Mouse (Mus musculus): ENCODE data around the gene Klhl3.

Klhl3 gene

DNA sequence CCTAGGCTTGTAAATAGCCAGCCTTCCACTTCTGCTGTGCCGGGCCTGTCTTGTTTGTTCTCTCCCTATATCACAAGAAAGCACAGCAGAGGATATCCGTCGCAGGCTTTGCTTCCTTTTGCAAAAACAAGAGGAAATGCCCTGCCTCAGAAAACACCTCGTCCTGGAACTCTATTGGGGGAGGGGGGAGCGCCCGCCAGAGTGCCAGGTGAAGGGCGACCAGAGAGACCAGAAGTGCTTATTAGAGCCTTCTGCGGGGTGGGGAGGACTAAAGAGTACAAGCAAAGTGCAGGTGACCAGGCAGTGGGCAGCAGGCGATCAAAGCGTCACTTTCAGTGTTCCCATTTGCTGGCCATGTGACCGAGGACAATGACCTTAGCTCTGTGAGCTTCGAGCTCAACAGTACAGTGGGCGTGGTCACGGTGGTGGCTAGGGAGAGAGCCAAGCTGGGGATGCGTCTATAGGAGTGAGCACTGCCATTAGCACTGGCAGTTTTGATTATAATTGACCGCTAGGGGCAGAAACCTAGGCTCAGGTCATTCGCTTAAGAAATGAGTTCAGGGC, 45.8 kb downstream of the Klhl3 start:
- CTCF ChIA-PET: interaction anchor here (0.8 kb wide), 1 partner anchor 24 kb away, joined by 7 read pairs; no protein-coding TSS in a partner anchor

DNA sequence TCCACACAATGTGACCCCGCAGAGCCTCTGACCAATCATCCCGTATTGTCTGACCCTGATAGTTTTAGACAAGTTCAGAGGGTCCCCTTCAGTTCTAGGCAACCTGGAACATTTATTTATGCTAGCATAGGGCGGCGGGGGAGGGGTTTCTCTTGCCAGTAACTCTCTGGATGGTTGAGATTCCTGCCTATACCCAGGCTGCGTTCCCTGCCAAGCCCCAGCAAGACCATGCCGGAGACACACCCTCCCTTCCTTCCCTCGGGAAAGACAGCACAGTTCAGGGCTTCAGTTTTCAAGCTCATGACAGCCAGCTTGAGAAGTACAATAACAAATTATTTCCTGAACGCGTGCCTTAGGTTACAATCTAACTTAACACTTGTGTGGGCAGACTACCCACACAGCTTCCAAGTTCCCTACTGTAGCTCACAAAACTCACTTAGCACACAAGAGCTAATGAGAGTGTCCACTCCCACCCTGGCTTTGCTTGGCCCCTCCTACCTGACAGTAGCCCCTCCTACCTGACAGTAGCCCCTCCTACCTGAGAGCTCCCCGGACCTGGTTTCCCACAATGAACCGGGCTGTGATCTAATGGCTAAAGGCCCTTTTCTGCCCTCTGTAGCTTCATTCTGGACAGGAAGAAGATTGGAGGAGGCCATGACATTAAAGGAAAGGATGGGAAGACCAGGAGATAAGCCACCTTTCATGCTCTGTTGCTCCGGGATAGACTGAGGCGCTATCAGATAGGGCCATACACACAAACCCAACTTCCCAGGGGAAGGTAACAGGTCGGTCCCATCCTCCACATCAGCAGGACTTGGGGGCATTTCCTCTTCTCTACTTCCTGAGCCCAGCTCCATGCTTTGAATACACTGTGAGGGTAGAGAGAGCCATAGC, 46.6 kb downstream of the Klhl3 start:
- CTCF ChIA-PET: no interaction called here

DNA sequence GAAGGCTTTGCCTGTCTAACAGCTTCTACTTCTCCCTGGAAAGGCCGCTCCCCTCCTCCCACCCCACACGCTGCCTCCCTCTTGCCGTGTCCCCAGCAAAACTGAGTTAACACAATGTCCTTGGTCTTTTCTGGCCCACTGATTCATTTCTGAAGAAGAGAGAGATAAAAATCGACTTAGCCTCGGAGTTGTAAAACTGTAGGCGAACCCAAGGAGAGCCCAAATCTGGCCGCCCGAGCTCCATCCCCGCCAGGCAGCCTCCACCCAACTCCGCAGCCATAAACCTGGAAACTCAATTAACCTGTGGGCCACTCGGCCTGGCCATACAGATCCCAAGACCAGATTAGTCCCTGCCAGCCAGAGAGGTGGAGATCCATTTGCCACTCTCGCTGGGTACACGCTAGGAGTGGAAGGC, 47.3 kb downstream of the Klhl3 start:
- CTCF ChIA-PET: no interaction called here

DNA sequence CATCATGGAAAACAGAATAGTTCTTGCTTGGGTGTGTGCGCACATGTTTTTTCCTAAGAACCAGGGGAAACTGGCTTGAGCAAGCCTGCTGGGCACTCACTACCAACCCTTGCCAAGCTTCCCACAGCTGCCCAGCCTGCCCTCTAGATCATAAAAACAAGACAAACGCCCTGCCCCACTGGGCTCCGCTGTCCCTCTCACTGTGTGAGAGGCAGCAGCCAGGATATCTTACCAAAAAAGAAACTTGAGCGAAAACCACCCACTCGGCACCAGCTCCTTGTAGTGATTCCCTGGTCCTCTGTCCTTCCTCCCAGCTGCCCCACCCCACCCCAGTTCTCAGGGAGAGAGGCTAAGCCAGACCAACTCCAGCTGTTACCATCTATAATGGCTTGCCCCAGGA, 48.1 kb downstream of the Klhl3 start:
- CTCF ChIA-PET: interaction anchor here (0.6 kb wide), 1 partner anchor 68 kb away, joined by 4 read pairs; no protein-coding TSS in a partner anchor

DNA sequence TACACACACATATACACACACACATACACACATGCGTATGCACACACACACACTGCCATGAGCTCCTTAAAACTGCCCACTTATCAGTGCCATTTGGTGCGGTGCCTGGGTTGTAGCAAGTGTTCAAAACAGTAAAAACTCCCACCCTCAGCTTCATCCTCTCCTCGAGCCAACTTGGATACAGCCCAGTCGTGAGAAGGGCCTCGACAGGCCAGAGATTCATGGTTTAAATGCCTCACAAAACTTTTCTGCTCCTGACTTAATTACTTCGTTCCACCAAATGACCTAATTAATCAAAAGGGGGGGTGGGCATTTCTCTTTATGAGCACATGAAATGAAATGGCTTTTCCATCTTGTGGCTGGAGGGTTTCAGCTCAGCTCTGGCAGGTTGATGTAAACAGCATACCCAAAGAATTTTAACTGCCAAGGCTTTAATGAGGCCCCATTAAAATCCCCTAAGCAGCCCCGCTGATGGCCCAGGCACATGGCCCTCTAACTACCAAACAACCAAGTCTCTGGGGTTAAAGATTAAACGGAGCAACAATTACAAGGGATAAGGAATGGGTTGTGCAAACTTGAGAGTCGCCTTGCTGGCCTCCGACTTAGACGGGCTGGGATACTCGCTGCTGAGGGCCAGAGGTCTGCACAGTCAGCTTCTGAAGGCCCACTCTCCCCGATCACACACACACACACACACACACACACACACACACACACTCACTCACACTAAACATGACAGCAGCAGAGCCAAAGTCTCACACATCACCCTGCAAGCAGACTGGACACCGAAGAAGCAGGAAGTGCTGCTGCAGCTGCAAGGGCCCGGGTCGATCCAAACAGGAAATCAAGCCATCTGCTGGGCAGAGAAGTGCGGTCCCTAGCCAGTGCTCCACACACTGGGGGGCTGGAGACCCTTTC, 55.2 kb downstream of the Klhl3 start:
- CTCF ChIA-PET: no interaction called here

DNA sequence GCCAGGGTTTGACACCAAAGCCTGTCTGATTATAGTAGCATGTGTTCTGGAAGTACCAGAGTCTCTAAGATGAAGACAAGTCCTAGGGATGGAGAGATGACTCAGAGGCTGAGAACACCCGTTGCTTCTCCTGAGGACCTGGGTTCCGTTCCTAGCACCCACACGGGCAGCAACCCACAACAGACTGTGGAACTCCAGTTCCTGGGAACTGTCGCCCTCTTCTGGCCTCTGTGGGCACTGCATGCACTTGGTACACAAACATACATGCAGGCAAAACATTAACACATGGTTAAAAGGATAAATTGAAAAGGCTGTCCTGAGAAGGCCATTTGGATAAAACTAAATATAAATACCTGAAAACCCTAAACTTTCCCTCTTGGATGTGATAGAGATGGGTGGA, 56.8 kb downstream of the Klhl3 start:
- CTCF ChIA-PET: no interaction called here

DNA sequence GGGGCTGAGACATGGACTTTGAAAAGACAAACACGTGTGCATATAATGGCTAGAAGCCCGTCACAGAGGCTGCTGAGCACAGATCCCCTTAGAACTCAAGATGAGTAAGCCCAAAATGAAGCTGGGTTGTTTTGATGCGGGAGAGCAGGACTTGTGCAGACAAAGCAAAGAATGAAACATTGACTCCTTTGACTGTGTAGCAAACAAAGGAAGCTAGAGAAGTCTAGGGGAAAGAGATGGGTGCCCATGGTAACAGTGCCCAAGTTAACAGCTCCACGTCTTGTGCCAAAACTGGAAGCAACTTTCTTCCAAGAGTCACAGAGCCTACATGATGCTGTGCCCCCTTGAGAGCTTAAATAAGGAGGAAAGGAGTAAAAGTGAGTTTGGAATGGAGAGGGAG, 59.8 kb downstream of the Klhl3 start:
- CTCF ChIA-PET: no interaction called here

DNA sequence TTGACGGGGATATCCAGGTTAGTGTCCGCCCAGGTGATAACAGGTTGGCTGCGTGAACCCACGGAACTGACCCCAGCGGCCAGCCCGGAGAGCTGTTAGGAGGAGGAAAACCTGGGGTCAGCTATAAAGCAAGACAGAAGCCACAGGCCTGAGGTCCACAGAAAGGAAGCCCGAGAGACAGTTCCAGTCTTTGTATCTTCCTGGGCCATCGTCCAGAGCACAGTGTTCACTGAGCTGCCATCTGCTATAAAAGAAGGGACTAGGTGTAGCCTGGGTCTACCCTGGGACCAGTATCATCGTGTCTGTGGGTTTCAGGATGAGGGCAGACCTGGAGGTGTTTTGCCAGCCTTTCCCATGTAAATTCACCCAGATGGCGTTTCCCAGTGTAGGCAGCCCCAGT, 61.7 kb downstream of the Klhl3 start:
- CTCF ChIA-PET: no interaction called here

DNA sequence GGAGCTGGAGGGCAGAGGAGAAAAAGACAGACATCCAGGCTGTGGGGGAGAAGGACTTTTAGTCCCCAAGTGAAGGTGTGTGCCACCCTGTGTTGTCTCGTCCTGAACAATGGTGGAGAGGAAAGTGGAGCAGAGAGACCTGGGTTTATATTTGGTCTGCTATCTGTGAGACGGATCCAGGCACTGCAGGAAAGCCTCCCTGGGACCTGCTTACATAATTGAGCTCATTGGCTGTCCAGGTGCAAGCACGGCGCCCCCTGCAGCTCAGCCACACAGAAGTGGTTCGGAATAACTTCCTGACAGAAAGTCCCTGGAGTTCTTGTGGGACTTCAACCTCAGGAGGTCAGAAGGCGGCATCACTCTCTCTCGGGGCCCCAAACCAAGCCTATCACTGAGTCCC, 62.1 kb downstream of the Klhl3 start:
- CTCF ChIA-PET: no interaction called here

DNA sequence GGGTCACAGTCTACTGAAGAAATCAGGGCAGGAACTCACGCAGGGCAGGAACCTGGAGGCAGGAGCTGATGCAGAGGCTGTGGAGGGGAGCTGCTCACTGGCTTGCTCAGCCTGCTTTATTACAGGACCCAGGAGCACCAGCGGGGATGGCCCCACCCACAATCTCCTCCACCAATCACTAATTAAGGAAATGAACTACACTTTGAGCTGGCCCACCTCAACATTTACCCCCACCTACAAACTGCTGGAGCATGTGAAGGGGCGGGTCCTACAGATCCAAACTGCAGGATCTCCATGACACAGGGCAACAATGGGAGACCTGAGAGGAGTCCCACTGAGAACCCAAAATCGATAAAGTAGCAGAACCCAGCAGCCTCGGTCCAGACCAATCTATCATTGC, 64.3 kb downstream of the Klhl3 start:
- CTCF ChIA-PET: no interaction called here

DNA sequence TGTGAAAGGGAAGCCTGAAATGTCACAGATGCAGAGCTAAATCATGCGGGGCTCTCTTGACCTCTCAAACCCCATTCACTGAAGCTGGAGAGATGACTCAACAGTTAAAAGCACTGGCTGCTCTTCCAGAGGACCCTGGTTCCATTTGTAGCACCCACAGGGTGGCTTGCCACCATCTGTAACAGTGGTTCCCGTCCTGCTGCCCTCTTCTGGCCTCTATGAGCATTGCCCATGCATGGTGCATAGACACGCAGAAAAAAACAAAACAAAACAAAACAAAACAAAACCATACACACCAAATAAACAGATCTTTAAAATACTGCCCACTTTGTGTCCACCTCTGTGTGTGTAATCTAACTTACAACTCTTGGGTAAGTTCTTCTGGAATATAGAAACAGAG, 65.3 kb downstream of the Klhl3 start:
- CTCF ChIA-PET: no interaction called here

DNA sequence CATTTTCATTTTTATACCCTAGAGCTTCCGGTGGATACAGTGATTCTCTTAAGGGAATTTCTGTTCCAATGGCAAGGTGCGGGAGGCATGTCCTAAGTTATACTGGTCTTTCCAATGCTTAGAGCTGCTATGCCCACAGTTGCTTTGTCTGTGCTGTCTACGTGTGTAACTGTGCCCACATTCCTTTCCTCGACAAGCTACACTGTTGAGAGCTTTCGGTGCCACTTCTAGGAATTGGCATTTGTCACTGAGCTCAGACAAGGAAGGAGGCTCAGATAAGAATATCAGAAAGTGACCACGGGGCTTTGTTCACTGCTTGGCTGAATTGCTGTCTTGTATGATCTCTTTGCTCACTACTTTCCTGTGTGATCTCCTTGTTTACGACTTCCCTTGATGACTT, 67.2 kb downstream of the Klhl3 start:
- CTCF ChIA-PET: no interaction called here

DNA sequence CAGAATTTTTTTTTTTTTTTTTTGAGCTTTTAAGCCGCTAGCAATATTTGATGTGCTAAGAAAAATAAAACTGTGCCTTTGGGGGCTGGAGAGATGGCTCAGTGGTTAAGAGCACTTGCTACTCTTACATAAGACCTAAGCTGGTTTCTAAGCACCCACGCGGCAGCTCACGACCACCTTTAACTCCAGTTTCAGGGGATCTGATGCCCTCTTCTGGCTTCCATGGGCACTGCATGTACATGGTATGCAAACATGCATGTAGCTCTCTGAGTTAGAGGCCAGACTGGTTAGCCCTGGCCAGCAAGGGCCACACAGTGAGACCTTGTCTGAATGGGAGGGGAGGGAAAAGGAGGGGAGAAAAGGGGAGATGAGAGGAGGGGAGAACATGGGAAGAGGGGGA, 68.1 kb downstream of the Klhl3 start:
- CTCF ChIA-PET: interaction anchor here (0.6 kb wide), 2 partner anchors 28 to 254 kb away, joined by 3 to 6 read pairs; no protein-coding TSS in a partner anchor

DNA sequence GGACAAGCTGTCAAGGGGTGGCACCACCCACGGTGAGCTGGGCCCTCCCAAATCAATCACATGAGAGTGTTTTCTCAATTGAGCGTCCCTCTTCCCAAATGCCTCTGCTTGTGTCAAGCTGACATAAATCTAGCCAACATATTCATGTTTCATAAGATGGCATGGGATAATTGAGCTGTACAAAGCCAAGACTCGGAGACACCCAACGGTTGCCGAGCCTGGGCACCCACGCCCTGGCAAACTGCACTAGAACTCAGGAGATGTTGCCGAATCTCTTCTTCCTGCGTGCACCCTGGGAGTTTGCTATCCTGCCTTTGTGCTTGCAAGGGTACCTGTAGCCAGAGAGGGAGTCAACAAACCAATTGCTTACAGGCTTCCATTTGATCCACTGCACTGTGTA, 70.1 kb downstream of the Klhl3 start:
- CTCF ChIA-PET: no interaction called here

DNA sequence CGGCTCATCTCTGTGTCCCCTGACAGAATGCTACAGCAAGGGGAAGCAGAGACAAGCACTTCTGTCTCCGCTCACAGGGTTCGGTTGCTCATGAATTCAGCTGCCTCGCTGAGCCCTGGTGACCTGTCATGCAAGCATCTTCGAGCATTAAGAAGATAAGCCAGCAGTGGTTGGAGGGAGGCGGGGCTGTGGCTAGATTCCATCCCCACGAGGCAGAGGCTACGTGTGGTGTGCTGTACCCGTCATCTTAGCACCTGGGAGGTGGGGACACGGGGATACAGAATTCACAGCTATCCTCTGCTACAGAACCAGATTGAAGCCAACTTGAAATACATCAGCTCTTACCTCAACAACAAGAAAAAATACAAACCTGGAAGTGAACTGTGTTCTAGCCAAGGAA, 73.3 kb downstream of the Klhl3 start:
- CTCF ChIA-PET: no interaction called here

DNA sequence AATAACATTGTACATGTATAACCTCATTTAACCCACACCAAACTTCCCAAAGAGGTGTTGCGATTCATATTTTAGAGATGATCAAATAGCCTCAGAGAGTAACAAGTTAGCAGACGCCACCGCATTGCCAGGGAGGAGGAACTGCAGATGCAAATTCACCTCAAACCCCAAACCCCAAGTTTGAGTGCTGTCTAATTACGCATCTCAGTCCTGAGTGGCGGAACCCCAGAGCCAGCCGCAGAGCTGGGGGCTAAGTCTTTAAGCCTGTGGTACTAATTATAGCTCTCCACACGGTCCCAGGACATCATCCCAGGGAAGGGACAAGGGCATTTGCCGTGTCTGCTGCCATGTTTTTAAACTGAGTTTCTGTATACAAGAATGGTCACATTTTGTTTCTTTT, 75.9 kb downstream of the Klhl3 start:
- CTCF ChIA-PET: no interaction called here

DNA sequence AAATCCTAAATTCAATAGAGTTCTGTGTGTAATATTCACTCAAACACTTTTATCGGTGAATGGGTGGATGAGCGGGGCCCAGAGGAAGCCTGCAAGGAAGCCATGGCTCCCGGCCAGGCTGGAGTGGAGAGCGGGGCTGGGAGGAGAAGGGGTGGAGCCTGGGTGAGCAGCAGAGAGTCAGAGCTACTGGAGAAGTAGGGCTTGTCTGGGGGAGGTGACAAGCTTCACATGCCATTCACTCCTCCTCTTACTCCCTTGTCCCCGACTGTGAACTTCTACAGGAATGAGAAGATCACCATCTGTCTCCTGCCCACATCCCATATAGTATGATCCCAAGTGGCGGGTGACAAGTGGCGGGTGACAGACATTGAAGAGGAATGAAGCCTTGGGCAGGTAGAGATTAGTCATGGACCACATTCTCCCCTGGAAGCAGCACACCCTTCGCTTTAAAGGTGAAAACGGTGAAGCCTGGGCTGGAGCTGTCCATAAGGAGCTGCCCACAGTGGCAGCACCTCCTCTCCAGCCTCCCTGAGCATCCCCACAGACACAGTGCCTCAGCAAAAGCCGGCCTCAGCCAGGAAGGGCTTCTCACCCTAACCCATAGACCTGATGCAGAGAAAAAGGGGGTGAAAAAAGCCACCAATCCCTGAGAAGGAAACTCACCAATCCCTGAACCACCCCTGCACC, 77.8 kb downstream of the Klhl3 start:
- CTCF ChIA-PET: no interaction called here

DNA sequence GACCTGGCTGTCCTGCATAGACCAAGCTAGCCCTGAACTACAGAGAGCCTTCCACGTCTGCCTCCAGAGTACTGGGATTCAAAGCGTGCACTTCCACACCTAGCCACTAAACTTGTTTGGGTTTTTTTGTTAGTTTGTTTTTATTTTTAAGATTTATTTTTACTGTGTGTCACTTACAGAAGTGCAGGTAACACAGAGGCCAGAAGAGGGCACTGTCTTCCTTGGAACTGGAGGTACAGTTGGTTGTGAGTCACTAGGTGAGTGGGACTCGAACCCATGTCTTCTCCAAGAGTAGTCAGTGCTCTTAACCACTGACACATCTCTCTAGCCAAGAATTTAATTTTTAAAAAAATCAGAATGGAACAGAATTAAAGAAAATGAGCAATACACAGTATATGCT, 78.4 kb downstream of the Klhl3 start:
- CTCF ChIA-PET: no interaction called here

DNA sequence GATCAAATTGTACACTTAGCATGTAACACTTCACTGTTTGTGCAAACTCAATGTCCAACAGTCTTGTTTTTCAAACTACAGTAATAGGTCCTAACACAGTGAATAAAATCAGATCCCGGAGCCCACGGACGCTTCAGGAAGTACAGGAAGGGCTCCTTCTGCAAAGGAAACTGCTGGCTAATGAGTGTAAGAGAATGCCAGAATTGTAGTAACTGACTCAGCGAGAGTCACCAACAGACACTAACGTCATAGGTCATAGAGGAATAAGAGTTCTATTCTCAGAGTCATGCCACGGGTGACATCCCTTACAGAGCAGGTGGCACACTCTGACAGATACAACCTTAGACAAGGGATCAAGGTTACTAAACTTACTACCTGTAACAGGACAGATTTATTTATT, 78.9 kb downstream of the Klhl3 start:
- CTCF ChIA-PET: no interaction called here

DNA sequence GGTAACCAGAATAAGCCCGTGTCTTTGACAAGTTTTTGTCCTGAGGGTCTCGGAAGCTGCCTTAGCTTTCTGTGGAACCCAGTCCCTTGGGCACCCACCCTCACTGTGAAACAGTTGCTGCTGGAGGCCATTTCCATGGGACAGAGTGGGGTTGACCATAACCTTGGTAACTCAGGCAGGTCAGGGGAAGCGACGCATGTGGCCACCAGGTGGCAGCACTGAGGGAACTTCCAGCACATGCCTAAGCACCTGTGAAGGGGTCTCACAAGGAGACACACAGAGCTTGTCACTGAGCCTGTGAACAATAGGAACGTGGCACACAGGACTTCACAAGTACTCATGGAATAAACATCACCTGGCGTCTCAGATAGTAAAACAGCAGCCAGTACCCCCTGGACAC, 81.6 kb downstream of the Klhl3 start:
- CTCF ChIA-PET: no interaction called here

DNA sequence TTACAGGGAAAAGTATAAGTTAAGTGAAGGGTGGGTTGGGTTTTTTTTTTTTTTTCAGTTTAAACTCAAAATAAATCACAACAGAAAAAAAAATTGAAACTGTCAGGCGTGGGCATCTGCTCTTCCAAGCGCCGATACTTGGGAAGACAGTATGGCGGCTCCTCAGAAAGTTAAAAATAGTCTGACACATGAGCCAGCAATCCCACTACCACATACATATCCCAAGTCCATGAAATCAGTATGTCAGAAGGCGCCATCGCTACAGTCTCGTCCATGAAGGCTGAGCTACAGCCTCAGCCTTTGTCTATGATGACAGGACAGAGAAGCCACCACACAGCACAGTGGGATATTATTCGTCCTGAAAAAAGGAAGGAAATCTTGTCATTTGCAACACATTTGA, 86.3 kb downstream of the Klhl3 start:
- CTCF ChIA-PET: no interaction called here

All from spleen, embryonic (tissue).